Mouse (Mus musculus) myocyte (in vitro differentiated cells): ENCODE data around the gene Sox18. TPM values are rescaled to one million over a fixed set of nuclear protein-coding genes. Genes with fewer than 3 reads are reported as not detected.

Experiments used
- H3K27me3 ChIP-seq: one replicate; pipeline ENCODE4 v1.6.1; 2011; ENCODE audit not compliant: control insufficient read depth, insufficient read depth, insufficient read length
- H3K36me3 ChIP-seq: one replicate; pipeline ENCODE4 v1.6.1; 2011; ENCODE audit not compliant: control insufficient read depth, insufficient read depth
- H3K4me2 ChIP-seq: one replicate; pipeline ENCODE4 v1.6.1; 2011; ENCODE audit warnings: low read depth, control low read depth
- H3K4me3 ChIP-seq: one replicate; pipeline ENCODE4 v1.5.1; 2011; ENCODE audit warnings: mild to moderate bottlenecking, control low read depth, moderate library complexity
- H3K79me2 ChIP-seq: one replicate; pipeline ENCODE4 v1.6.1; 2011; ENCODE audit not compliant: control insufficient read depth, insufficient read depth
- H3ac ChIP-seq: one replicate; pipeline ENCODE4 v1.6.1; 2011; ENCODE audit not compliant: control insufficient read depth, insufficient read length
- CEBPB ChIP-seq: IDR thresholded peaks from 2 replicates; pipeline ENCODE4 v1.6.1; 2011; ENCODE audit warnings: mild to moderate bottlenecking, moderate library complexity; ENCODE audit not compliant: poor library complexity, insufficient read depth, severe bottlenecking
- E2F4 ChIP-seq: IDR thresholded peaks from one replicate; pipeline ENCODE4 v1.6.1; 2011; ENCODE audit warnings: mild to moderate bottlenecking, control low read depth, moderate library complexity; ENCODE audit not compliant: insufficient read depth
- MAX ChIP-seq: IDR thresholded peaks from one replicate; pipeline ENCODE4 v1.6.1; 2011; ENCODE audit warnings: low read depth, mild to moderate bottlenecking, control low read depth
- MYOD1 ChIP-seq, 3 experiments: IDR thresholded peaks; one replicate each; pipeline ENCODE4 v1.6.1; 2011; ENCODE audit warnings: control low read depth in 2 of 3, low read depth in 2 of 3, mild to moderate bottlenecking in 2 of 3, moderate library complexity in 1 of 3; ENCODE audit not compliant: insufficient read length in 2 of 3, control insufficient read depth in 1 of 3
- MYOG ChIP-seq, 3 experiments: IDR thresholded peaks; one replicate each; pipeline ENCODE4 v1.6.1; 2011; ENCODE audit warnings: control low read depth in 2 of 3, low read depth in 2 of 3, mild to moderate bottlenecking in 2 of 3; ENCODE audit not compliant: insufficient read length in 2 of 3, control insufficient read depth in 1 of 3, insufficient read depth in 1 of 3
- POLR2A ChIP-seq: IDR thresholded peaks from one replicate; pipeline ENCODE4 v1.6.1; 2011; ENCODE audit warnings: low read depth, mild to moderate bottlenecking, control low read depth, moderate library complexity; ENCODE audit not compliant: insufficient read length
- POLR2AphosphoS2 ChIP-seq: IDR thresholded peaks from one replicate; pipeline ENCODE4 v1.6.1; 2011; ENCODE audit warnings: low read depth, control low read depth; ENCODE audit not compliant: insufficient read length
- REST ChIP-seq: IDR thresholded peaks from one replicate; pipeline ENCODE4 v1.6.1; 2011; ENCODE audit warnings: mild to moderate bottlenecking, control low read depth, moderate library complexity; ENCODE audit not compliant: insufficient read depth, insufficient read length
- SRF ChIP-seq: IDR thresholded peaks from one replicate; pipeline ENCODE4 v1.6.1; 2011; ENCODE audit warnings: low read depth; ENCODE audit not compliant: control insufficient read depth, insufficient read length
- TCF12 ChIP-seq: IDR thresholded peaks from one replicate; pipeline ENCODE4 v1.6.1; 2011; ENCODE audit warnings: mild to moderate bottlenecking, control low read depth; ENCODE audit not compliant: poor library complexity, insufficient read depth, severe bottlenecking
- TCF3 ChIP-seq: IDR thresholded peaks from one replicate; pipeline ENCODE4 v1.6.1; 2011; ENCODE audit warnings: low read depth, control low read depth; ENCODE audit not compliant: insufficient read length
- USF1 ChIP-seq: IDR thresholded peaks from one replicate; pipeline ENCODE4 v1.6.1; 2011; ENCODE audit warnings: low read depth, mild to moderate bottlenecking, control low read depth, moderate library complexity
- polyA plus RNA-seq: library from polyadenylated mRNA; unstranded; fragments of >200 nt; fragmentation: generic; extraction: Trizol; gene quantifications from one replicate; pipeline ENCODE4 v1.2.1, GENCODE M21; 2012; ENCODE audit warnings: missing spikeins

Gene Sox18
- polyA plus RNA-seq, 1 experiment, result 0.04 TPM

GRCm38 (mm10) chr2:181691083-181691482 is 19.6 kb upstream of the Sox18 start:
- no peaks in the 10 kb centered on the region for H3K79me2 ChIP-seq
- no peaks in the 10 kb centered on the region for H3K27me3 ChIP-seq
- H3K4me2 ChIP-seq, result no peak overlapping the region
- no peak overlapping the region for H3ac ChIP-seq
- no peak overlapping the region for H3K4me3 ChIP-seq
- TF ChIP-seq MYOG (IDR thresholded peaks at IDR 0.05; ENCODE audit: control insufficient read depth in 1 of 3, insufficient read depth in 1 of 3, insufficient read length in 2 of 3, low read depth in 2 of 3) (no peak), USF1 (no peak), MAX (no peak), POLR2A (no peak), MYOD1 (IDR thresholded peaks at IDR 0.05; ENCODE audit: control insufficient read depth in 1 of 3, insufficient read length in 2 of 3, low read depth in 2 of 3) (no peak), POLR2AphosphoS2 (no peak), TCF12 (no peak), REST (no peak), TCF3 (no peak)
- H3K36me3 ChIP-seq, result no peaks in the 10 kb centered on the region

- no peak overlapping the region for H3K4me2 ChIP-seq
- no peaks in the 10 kb centered on the region for H3K27me3 ChIP-seq
- no peak overlapping the region for H3ac ChIP-seq
- no peaks in the 10 kb centered on the region for H3K79me2 ChIP-seq
- H3K36me3 ChIP-seq, result no peaks in the 10 kb centered on the region
- H3K4me3 ChIP-seq, result no peak overlapping the region
- TF ChIP-seq TCF12 (no peak), REST (no peak), CEBPB (no peak), MYOG (IDR thresholded peaks at IDR 0.05; ENCODE audit: control insufficient read depth in 1 of 3, insufficient read depth in 1 of 3, insufficient read length in 2 of 3, low read depth in 2 of 3) (no peak), POLR2AphosphoS2 (no peak), USF1 (no peak), POLR2A (no peak), MYOD1 (IDR thresholded peaks at IDR 0.05; ENCODE audit: control insufficient read depth in 1 of 3, insufficient read length in 2 of 3, low read depth in 2 of 3) (no peak), MAX (no peak), TCF3 (no peak), E2F4 (no peak), SRF (no peak)
Observed at GRCm38 (mm10) chr2:181689466-181690160, 18.2 kb upstream of the Sox18 start.

DNA sequence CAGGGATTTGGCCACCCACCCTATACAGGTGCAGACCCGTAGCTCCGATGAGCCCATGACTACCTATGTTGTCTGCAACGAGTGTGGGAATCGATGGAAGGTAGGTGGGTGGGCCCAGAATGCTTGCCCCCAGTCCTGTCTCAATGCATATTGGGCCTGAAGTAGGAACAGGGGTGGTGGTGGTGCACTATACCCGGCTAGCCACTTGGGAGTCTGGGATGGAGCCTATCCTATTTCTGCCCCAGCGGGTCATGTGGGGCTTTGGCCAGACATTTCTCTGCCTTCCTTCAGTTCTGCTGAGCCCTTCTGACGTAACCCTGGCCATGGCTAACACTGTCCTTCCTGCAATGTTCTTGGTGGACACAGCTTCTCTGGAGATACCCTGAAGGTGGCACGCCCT is 16.1 kb upstream of the Sox18 start:
- Histone ChIP-seq H3K27me3 (no peaks in the 10 kb centered on the region), H3K4me3 (no peak overlapping the region), H3K79me2 (no peaks in the 10 kb centered on the region), H3K4me2 (no peak overlapping the region), H3K36me3 (no peaks in the 10 kb centered on the region), H3ac (no peak overlapping the region)
- no peak for TF ChIP-seq POLR2A
- no peak for TF ChIP-seq TCF3
- TF ChIP-seq E2F4, result no peak
- TF ChIP-seq TCF12, result no peak
- TF ChIP-seq MAX, result no peak
- TF ChIP-seq USF1, result no peak
- TF ChIP-seq CEBPB, result no peak
- TF ChIP-seq SRF, result no peak
- no peak for TF ChIP-seq MYOG (IDR thresholded peaks at IDR 0.05; ENCODE audit: control insufficient read depth in 1 of 3, insufficient read depth in 1 of 3, insufficient read length in 2 of 3, low read depth in 2 of 3)
- TF ChIP-seq REST, result no peak
- TF ChIP-seq POLR2AphosphoS2, result no peak

GRCm38 (mm10) chr2:181685686-181686085 is 14.2 kb upstream of the Sox18 start:
- Histone ChIP-seq H3K27me3 (no peaks in the 10 kb centered on the region), H3K4me3 (no peak overlapping the region), H3ac (no peak overlapping the region), H3K4me2 (no peak overlapping the region), H3K36me3 (no peaks in the 10 kb centered on the region), H3K79me2 (no peaks in the 10 kb centered on the region)
- no peak for TF ChIP-seq REST
- no peak for TF ChIP-seq MYOD1 (IDR thresholded peaks at IDR 0.05; ENCODE audit: control insufficient read depth in 1 of 3, insufficient read length in 2 of 3, low read depth in 2 of 3)
- no peak for TF ChIP-seq POLR2AphosphoS2
- no peak for TF ChIP-seq CEBPB
- no peak for TF ChIP-seq TCF3
- TF ChIP-seq SRF, result no peak
- no peak for TF ChIP-seq MYOG (IDR thresholded peaks at IDR 0.05; ENCODE audit: control insufficient read depth in 1 of 3, insufficient read depth in 1 of 3, insufficient read length in 2 of 3, low read depth in 2 of 3)
- TF ChIP-seq POLR2A, result no peak
- TF ChIP-seq E2F4, result no peak
- TF ChIP-seq TCF12, result no peak
- no peak for TF ChIP-seq MAX
- TF ChIP-seq USF1, result no peak

- Histone ChIP-seq H3K4me2 (no peak overlapping the region), H3K36me3 (no peaks in the 10 kb centered on the region), H3K4me3 (no peak overlapping the region), H3K27me3 (no peaks in the 10 kb centered on the region), H3ac (no peak overlapping the region), H3K79me2 (no peaks in the 10 kb centered on the region)
- no peak for TF ChIP-seq TCF3
- no peak for TF ChIP-seq MYOG (IDR thresholded peaks at IDR 0.05; ENCODE audit: control insufficient read depth in 1 of 3, insufficient read depth in 1 of 3, insufficient read length in 2 of 3, low read depth in 2 of 3)
- no peak for TF ChIP-seq USF1
- no peak for TF ChIP-seq E2F4
- no peak for TF ChIP-seq TCF12
- no peak for TF ChIP-seq MAX
- no peak for TF ChIP-seq POLR2AphosphoS2
- TF ChIP-seq SRF, result no peak
- TF ChIP-seq CEBPB, result no peak
- TF ChIP-seq REST, result no peak
- no peak for TF ChIP-seq MYOD1 (IDR thresholded peaks at IDR 0.05; ENCODE audit: control insufficient read depth in 1 of 3, insufficient read length in 2 of 3, low read depth in 2 of 3)
- TF ChIP-seq POLR2A, result no peak
Observed at GRCm38 (mm10) chr2:181684713-181685112, 13.3 kb upstream of the Sox18 start.
